Mouse (Mus musculus): ENCODE measurements around the gene Fbxo21.

GRCm38 (mm10) chr5:117990957-117991356 lies 14.4 kb downstream of the Fbxo21 start:
- no peak for TF ChIP-seq CTCF (conservative IDR thresholded peaks at IDR 0.05; ENCODE audit: insufficient read depth, insufficient read length, low read depth, low read length)
- TF ChIP-seq POLR2A (IDR thresholded peaks at IDR 0.05; ENCODE audit: low read depth, low read length), result no peak

All from kidney, adult 2 months (tissue).